Mouse (Mus musculus) heart, postnatal 0 days (tissue): ENCODE measurements around the gene Lsm7.

Source experiments
- CTCF ChIP-seq: IDR thresholded peaks from 2 replicates; pipeline ENCODE4 v1.5.1; 2016; ENCODE audit warnings: antibody characterized with exemption, control low read depth, low read depth
- EP300 ChIP-seq: IDR thresholded peaks from 2 replicates; pipeline ENCODE4 v1.6.1; 2016; ENCODE audit warnings: antibody characterized with exemption, low read depth

DNA sequence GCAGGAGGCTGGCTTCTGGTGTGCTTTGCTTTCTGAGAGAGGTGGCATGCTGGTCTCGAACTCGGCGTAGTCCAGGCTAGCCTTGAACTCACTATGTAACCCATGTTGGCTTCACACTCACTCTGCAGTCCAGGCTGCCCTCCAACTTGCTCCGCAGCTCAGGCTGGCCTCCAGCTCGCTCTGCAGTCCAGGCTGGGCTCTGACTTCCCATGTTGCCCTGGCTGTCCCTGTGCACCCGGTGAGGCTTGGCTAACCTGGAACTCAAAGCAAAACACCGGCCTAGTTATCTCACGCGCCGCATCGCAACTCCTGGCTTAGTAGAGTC is 702 bp upstream of the Lsm7 start:
- TF ChIP-seq CTCF, result no peak
- no peak for TF ChIP-seq EP300
